Mouse (Mus musculus) fibroblast of lung, adult 2 months (primary cell): ENCODE measurements around the gene Atp4b.

Source experiments
- DNase-seq: peaks from one replicate; pipeline ENCODE4 v3.0.0-alpha.2; 2011; ENCODE audit warnings: low read depth

The Atp4b gene

DNA sequence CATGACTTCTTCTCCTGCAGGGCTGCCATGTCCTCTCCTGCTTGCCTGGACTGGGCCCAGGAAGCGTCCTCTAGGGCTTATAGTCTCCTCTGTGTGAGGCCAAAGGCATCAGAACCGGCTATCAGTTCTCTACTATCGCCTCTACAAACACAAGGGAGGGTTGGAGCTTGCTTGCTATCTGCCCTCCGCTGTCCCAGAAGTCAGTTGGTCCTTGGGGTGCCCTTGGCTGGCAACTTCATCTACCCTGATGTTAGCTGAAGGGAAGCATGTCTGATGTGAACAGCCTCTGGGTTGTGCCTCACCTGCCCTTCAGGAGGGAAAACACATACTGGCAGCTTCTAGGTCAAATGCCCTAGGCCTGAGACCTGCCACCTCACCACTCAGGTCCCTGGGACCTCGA is at the start of gene Atp4b:
Gene Atp4b (minus strand): TSS at position 101 of the 400 bp plus-strand sequence.
- no peak for DNase-seq

GRCm38 (mm10) chr8:13442152-13442551 is 45.5 kb upstream of the Atp4b start:
- DNase-seq = no peak

- DNase-seq = no peak
Measured at GRCm38 (mm10) chr8:13437531-13437930, 40.9 kb upstream of the Atp4b start.

DNA sequence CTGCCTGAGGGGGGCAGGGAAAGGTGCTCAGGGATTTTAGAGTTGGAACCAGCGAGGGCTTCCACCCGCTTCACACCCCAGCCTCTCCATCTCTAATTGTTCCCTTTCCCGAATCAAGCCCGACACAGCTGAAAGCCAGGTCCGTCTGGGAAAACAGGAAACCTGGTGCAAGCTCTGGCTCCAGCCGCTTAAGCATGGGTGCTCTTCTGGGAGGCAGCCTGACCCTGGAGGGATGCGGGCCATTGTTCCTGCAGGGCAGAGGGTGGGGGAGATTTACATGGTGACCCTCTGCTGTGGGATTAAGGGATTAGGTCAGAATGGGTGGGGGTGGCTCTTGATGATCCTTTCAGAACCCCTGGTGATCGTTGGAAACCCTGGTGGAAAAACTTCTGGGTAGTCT is 39.4 kb upstream of the Atp4b start:
- DNase-seq = no peak

DNA sequence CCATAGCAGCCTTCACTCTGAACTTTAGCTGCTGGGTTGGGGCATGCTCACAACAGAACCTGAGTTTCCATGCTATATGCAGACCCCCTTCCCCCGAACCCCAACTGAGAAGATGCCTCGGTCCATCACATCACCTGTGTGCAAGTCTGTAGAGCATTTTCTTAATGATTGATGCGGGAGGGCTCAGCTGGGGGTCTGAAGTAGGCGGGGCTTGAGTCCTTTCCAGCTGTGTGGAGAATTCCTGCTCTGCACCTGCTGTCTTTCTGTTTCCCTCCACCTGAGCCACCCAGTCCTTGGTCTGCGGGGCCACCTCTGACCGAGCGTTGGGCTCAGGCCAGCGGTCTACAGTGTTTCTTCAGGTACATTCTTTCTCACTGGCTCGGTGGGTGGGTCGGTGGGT is 38.3 kb upstream of the Atp4b start, which contains the start of gene Tmem255b:
Gene Tmem255b (plus strand): TSS at position 301 of the 400 bp plus-strand sequence.
- no peak for DNase-seq

DNA sequence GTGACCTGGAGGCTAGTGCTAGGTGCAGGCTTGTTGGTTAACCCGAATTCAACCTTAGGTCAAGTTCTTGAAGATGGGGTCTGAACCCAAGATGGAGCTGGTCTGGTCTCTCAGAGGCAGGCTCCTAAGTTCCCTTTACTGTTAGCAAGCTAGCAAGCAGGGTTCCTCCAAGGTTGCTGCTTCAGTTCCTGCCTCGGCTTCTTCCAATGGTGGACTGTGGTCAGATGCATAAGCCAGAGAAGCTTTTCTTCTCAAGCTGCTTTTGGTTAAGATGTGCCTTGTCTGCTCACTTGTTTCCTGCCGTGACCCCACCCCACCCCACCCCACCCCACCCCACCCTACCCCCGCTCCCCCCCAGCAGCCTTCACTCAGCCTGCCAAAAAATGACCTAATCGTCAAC is 36.5 kb upstream of the Atp4b start:
- no peak for DNase-seq

GRCm38 (mm10) chr8:13430866-13431265 is 34.2 kb upstream of the Atp4b start:
- no peak for DNase-seq

DNA sequence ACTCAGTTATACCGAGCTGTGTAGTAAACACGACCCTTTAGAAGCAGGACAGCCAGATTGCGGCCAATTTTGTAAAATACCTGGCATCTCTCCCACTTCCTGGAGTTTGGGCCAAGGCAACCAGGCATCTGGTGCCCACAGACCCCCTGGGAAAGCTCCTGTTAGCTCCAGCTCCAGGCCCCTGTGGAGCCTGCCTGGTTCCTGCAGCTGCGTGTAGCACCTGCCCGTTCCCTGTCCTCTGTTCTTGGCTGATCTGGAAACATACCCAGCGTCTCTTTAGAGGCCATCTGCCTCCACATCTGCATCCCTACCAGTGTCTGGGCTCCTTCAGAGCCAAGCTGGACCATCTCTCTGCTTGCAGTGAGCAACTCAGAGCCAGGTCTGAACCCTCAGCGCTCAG is 33.8 kb upstream of the Atp4b start:
- no peak for DNase-seq

- no peak for DNase-seq
Measured at GRCm38 (mm10) chr8:13428156-13428555, 31.5 kb upstream of the Atp4b start.

DNA sequence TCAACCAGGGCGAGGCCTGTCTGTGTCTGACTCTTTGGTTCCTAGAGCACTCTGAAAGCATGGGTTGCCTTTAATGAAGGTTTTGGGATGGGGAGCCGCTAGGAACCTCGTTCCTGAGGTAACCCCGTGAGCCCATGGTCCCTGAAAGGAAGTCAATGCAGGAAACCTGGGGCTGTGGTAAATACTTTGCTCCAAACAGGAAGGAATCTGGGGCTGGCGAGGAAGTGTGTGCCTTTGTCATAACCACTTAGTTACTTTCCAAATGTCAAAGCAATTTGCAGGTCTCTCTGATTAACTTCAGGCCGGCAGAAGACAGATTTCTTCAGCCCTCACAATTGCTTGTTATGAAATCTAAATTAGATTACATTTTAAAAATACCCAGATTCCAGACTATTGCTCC is 30.7 kb upstream of the Atp4b start:
- no peak for DNase-seq

DNA sequence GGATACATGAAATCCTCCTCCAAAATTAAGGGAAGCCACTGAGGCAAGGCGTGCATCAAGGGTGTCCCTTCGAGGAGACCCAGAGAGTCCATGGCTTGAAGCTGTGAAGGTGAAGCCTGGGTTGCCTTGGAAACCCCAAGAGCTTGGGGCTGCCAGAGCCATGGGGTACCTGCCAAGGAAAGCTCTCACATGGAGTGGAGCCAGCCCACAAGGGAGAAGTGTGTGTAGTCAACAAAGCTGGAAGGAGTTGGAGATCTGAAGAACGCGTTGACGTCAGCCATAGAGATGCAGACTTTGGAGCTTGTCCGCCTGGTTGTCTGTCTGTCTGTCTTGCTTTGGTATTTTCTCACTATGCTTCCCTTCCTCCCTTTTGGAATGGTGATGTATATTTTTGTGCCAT is 24.3 kb upstream of the Atp4b start:
- DNase-seq = peak; percentile 69

- DNase-seq = peak; percentile 66
Measured at GRCm38 (mm10) chr8:13419111-13419639, 22.6 kb upstream of the Atp4b start.

GRCm38 (mm10) chr8:13415879-13416278 is 19.3 kb upstream of the Atp4b start:
- no peak for DNase-seq

- no peak for DNase-seq
Measured at GRCm38 (mm10) chr8:13413823-13414390, 17.3 kb upstream of the Atp4b start.

- no peak for DNase-seq
Measured at GRCm38 (mm10) chr8:13412891-13413558, 16.4 kb upstream of the Atp4b start.

GRCm38 (mm10) chr8:13411597-13411996 is 15.0 kb upstream of the Atp4b start:
- no peak for DNase-seq

DNA sequence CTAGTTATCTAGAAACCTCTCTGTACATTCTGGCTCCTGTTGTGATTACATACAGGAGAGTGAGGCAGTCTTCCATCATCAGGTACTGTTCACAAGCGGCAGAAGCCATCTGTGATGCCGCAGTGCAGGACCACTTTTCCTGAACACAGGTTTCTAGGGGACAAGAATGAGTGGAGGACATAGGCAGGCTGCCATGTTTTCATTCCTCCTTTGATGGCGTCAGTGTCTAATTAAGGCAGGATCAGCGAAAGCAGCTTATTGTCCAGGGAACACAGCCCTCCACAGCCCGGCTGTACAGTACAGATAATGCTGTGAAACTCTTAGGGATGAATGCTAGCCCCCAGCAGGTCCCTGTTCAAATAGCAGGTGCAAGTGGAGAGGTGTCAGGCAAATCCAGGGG is 9.4 kb upstream of the Atp4b start:
- DNase-seq = no peak

DNA sequence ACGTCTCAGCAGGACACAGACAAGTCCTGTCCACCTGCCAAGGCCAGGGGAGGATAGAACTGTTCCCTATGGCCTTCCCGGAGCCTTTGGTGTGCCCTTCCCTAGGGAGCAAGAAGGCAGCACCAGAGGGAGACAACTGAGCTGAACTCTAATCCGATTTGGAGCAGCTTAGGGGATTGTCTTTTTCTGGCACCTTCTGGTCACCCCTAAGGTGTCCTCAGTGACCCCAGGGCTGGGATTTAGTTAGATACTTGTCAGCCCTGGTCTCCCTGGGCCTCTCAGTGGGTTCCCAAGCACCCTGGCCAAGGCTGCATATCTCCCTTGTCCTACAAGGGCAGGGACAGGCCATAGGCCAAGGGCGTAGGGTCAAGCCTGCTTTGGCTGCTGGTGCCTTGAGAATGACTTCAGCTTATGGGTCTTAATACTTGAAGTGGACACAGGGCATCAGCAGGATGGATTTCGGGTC is 8.1 kb upstream of the Atp4b start, which contains the start of gene Grk1:
Gene Grk1 (plus strand): TSS at position 416 of the 466 bp plus-strand sequence.
- no peak for DNase-seq

DNA sequence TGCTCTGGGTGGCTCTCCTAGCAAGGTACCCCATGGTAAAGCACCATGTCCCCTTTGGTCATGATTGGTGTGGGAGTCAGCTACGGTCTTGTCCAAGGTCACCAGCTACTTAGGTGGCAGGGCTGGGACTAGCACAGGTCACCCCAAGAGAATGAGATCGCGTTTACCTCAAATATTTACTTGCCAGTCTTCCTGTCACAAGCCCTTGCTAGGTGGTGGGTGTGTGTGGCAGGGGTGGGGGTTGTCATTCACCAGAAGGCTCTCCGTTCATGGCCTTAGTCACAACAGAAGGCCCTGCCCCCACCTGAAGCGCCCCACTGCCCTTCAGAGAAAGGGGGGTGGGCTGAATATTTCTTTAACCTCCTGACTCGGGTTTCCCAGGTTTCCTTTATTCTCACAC is 6.9 kb upstream of the Atp4b start:
- no peak for DNase-seq

DNA sequence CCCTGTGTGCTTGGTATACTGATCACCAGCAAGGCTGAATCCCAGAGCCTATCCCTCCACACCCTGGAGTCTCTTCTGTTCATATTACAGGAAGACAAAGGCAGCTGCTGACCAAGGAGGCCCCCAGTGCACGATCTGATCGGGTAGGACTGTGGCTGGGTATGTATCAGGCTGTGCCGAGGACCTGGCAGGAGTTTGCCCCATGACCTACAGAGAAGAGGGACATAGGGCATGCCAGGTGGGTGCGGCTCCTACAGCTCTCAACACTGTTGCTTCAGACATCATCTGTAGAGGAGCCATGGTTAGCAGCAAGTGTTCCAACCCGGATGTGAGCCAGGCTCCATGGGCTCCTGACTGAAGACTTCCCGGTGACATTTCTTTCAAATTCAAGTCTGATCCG is 2.8 kb downstream of the Atp4b start:
- no peak for DNase-seq

DNA sequence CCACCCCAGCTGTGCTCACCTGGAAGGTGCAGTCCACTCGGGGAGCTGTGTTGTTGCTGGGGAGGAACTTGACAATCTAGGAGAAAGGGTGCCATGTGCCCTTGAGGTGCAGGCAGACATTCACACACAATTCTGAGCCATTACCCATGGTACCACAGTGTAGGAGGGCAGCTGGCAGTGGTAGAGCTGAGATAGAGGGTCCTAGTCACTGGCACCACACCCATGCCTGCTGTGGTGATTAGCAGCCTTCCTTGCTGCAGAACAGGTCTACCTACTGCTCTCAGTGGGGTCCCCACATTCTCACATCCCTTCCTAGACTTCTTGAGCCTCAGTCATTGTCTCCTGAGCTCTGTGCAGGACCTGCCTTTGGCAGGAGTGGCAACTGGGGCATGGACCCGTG is 7.9 kb downstream of the Atp4b start:
- no peak for DNase-seq

DNA sequence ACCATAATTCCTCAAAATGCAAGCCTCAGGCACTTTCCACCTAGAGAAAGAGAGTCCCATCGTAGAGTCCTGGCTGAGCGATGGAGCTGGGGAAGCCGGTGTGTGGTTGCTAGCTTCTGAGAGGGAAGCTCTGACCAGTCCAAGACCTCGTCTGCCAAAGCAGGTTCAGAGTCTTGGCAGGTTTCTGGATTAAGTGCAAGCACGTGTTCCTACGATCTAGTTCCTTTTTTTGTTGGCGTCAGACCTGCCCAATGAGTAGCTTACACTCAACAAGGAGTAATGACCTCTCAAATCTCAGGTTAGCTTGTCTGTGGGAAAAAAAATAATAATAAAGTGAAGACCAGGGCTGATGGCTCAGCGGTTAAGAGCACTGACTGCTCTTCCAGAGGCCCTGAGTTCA is 8.9 kb downstream of the Atp4b start:
- no peak for DNase-seq

GRCm38 (mm10) chr8:13386366-13386765 is 10.3 kb downstream of the Atp4b start:
- DNase-seq = no peak

DNA sequence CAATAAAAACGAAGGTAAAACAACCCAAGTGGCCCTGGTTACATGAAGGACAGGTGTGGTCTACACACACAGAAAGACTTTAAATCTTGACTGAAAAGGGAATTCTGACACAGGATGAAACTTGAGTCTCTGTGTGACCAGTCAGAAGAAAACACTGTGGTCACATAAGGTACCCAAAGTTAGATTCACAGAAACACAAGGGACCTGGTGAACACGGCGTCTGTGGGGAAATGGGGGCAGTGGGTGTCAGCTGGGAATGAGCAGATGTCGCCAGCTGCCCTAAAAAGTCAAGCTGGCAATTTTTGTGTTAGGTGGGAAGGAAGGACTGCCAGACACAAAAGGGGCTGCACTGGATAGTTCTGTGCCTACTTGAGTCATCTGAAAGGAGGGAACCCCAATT is 13.6 kb downstream of the Atp4b start:
- DNase-seq = no peak
